Mouse (Mus musculus): ENCODE data around the gene C1galt1. TPM values are rescaled to one million over a fixed set of nuclear protein-coding genes. Genes with fewer than 3 reads are reported as not detected.

The C1galt1 gene
- 1.5 and 1.6 TPM in 2 replicates for polyA plus RNA-seq (2015; fragmentation: Nextera tagmentation; extraction: Ambion mirVana)

DNA sequence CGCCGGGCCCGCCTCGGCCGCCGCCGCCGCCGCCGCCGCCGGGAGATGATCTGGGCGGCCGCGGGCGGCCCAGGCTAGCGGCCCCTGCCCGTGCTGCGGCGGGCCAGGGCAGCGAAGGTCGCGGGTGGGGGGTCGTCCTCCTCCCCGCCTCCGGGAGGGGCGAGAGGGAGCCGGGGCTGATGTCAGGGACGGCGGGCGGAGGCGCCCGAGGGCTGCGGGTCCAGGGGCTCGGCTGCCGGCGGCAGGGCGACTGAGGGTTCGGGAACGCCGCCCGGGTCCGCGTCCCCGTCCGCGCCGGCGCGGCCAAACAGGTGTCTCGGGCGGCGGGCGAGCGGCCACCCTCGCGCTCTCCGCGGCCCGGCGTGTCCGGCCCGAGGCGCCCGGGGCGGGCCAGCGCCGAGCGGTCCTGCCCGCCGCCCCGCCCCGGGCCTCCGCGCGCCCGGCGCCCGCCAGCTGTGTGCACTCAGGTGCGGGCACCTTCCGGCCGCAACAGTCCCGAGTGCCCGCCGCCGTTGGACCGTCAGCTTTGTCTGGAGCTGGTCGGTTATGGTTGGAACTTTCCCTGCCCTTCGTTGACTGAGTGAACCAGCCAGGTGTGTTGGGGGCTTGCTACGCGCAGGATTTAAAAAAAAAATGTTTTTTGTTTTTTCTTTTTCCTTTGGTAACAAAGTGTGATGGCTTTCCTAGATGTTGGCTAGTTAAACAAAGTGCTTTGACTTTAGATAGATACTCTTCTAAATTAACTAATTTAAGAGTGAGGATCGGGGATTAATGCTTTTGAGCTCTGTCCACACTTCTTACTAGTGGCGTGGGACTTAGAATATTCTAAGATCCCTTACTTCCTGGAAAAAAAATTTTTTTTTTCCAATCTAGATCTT, at the start of gene C1galt1:
Gene C1galt1 (plus strand): TSS at position 41 of the 878 bp plus-strand sequence.
- Histone ChIP-seq H3K4me2 (peak within 1 kb of the TSS; percentile 74), H3K4me1 (peaks cover 19% of the 10 kb centered on the region)
- WGBS, result under 1% methylated on average over 26 of the region's 93 CpGs

DNA sequence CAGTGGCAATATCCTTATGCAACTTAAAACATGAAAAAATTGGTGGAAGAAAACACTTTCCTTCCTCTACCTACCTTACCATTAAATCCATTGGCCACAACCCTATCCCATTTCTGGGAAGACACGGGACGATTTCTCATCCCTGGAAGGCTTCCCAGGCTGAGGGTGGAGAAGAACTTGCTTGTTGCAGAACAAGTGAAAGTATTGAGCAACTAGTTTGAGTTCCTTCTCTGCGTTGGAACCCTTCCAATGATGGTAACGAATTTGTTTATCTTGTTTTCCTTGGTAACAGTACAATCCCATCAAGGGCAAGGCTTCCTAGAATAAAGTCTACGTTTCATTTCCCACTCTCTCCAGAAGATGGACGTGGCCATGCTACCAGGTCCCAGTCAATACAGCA, 44.7 kb upstream of the C1galt1 start:
- H3K36me3 ChIP-seq (ENCODE audit: poor library complexity, severe bottlenecking), result no peaks in the 10 kb centered on the region
- no peak overlapping the region for H3K27ac ChIP-seq
- 80% methylated on average over 6 of the region's 6 CpGs for WGBS
- no peak for ATAC-seq
- H3K9me3 ChIP-seq (replicated peaks), result no peaks in the 10 kb centered on the region
- no peaks in the 10 kb centered on the region for H3K27me3 ChIP-seq
- no peak overlapping the region for H3K4me3 ChIP-seq
- 0 out of 2 replicates have a peak, but pooled peaks cover 4% of the 10 kb centered on the region for H3K4me1 ChIP-seq
- H3K9ac ChIP-seq, result no peak overlapping the region
- no peak overlapping the region for H3K4me2 ChIP-seq

More for the DNA sequence above, at the start of gene C1galt1:
- peak within 1 kb of the TSS; percentile 85 for H3K9ac ChIP-seq
- peak within 1 kb of the TSS; percentile 88 for H3K27ac ChIP-seq
- H3K4me3 ChIP-seq, result peak within 1 kb of the TSS; percentile 76
- no peaks in the 10 kb centered on the region for H3K9me3 ChIP-seq (replicated peaks)
- peak; percentile 78 for ATAC-seq
- no peaks in the 10 kb centered on the region for H3K27me3 ChIP-seq
- no peaks in the 10 kb centered on the region for H3K36me3 ChIP-seq (ENCODE audit: poor library complexity, severe bottlenecking)

DNA sequence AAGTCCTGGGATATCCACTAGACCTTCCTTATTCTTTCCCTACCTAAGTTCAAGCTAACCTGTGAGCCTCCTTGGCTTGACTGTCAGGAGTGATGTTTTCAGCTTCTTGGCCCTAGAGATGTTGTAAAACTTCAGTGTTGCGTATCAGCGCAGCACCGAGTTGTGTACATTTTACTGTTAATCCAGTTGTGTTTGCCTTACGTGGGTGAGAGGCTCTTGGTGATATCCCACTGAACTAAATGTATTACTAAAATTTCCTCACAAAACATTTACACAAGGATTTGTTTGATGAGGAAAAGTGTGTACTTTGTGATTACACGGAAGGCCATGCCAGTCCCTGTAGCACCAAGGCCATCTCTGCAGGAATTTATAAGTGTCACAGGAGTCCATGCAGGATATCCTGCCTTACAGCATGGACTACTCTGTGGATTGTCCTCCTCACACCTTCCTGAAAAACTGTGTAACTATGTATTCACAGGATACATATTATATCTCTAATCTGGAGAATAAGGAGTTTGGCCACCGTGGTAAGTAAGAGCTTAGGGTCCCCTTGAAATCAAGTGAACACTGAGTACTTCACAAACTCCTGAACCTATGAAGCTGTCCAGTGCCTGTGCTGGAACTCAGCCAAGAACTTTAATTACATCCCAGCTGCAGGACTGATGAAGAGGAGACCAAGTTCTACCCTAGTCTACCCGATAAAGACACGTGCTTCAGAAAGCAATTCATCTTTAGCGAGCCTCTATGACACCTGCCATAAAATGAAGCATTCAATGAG, 40.7 kb upstream of the C1galt1 start:
- no peak overlapping the region for H3K9ac ChIP-seq
- no peak for ATAC-seq
- no peaks in the 10 kb centered on the region for H3K27me3 ChIP-seq
- no peak overlapping the region for H3K4me3 ChIP-seq
- H3K4me2 ChIP-seq, result no peak overlapping the region
- WGBS, result 88% methylated on average over 9 of the region's 9 CpGs
- H3K27ac ChIP-seq, result no peak overlapping the region
- no peaks in the 10 kb centered on the region for H3K9me3 ChIP-seq (replicated peaks)
- H3K36me3 ChIP-seq (ENCODE audit: poor library complexity, severe bottlenecking), result no peaks in the 10 kb centered on the region
- H3K4me1 ChIP-seq, result 0 out of 2 replicates have a peak, but pooled peaks cover 4% of the 10 kb centered on the region

DNA sequence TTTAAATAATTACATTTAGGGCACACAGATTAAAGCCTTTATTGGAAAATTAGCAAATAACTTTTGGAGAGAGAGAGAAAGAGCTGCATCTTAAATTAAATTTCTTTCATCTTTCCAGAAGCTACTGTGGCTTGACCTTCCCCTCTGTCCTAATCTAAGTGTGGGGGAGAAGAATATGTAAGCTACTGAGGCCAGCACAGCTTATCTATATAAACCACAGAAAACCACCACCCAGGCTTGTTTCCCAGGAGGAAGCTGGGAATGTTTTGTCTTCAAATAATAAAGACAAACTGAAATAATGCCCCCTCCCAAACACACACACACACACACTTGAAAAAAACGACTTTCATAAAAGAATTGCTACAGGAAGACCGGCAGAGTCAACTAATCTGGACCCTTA, 30.5 kb upstream of the C1galt1 start:
- Histone ChIP-seq H3K4me2 (no peak overlapping the region), H3K27ac (no peak overlapping the region), H3K9me3 (replicated peaks) (no peaks in the 10 kb centered on the region), H3K4me1 (no peaks in the 10 kb centered on the region), H3K36me3 (ENCODE audit: poor library complexity, severe bottlenecking) (no peaks in the 10 kb centered on the region), H3K27me3 (no peaks in the 10 kb centered on the region), H3K9ac (no peak overlapping the region), H3K4me3 (no peak overlapping the region)
- WGBS, result 35% methylated on average over 2 of the region's 2 CpGs
- no peak for ATAC-seq

DNA sequence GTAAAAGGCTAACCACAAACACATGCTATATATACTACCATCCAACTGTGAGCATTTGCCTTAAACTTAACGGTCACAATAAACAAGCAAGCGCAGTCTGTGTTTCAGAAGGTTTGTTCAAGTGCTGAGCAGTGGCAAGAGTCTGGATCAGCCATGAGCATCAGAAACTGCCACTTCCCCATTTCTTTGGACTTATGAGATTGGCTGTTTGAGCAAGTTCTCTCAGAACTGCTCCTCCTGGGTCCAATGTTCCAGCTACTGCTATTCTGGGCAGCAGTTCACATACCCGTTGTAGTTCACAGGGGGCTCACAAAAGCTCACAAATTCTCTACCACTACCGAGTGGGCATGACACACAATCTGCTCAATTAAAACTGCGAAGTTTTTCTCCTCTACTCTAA, 28.4 kb upstream of the C1galt1 start:
- Histone ChIP-seq H3K4me3 (no peak overlapping the region), H3K4me1 (no peaks in the 10 kb centered on the region), H3K9me3 (replicated peaks) (no peaks in the 10 kb centered on the region), H3K4me2 (no peak overlapping the region), H3K27ac (no peak overlapping the region), H3K27me3 (no peaks in the 10 kb centered on the region), H3K9ac (no peak overlapping the region), H3K36me3 (ENCODE audit: poor library complexity, severe bottlenecking) (no peaks in the 10 kb centered on the region)
- 84% methylated on average over 5 of the region's 5 CpGs for WGBS
- ATAC-seq, result no peak

DNA sequence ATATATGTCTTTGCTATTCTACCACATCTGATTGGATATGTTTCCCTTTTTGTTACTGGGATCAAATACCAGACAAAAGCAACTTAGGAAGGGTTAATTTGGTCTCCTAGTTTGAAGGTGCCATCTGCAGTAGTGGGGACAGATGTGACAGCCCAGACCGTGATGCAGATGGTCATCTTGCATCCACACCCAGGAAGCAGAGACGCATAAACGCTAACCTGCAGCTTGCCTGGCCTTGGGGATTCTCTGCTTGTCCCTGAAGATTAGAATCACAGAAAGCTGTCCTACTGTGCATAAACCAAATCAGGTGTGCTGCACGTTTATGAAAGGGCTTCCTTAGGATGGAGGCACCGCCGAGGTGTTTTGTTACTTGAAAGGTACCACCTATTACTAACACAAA, 22.0 kb upstream of the C1galt1 start:
- no peak overlapping the region for H3K4me3 ChIP-seq
- H3K9ac ChIP-seq, result no peak overlapping the region
- H3K4me1 ChIP-seq, result 0 out of 2 replicates have a peak, but pooled peaks cover 6% of the 10 kb centered on the region
- no peak overlapping the region for H3K4me2 ChIP-seq
- WGBS, result 62% methylated on average over 6 of the region's 6 CpGs
- ATAC-seq, result no peak
- no peaks in the 10 kb centered on the region for H3K36me3 ChIP-seq (ENCODE audit: poor library complexity, severe bottlenecking)
- H3K9me3 ChIP-seq (replicated peaks), result no peaks in the 10 kb centered on the region
- no peak overlapping the region for H3K27ac ChIP-seq
- no peaks in the 10 kb centered on the region for H3K27me3 ChIP-seq

DNA sequence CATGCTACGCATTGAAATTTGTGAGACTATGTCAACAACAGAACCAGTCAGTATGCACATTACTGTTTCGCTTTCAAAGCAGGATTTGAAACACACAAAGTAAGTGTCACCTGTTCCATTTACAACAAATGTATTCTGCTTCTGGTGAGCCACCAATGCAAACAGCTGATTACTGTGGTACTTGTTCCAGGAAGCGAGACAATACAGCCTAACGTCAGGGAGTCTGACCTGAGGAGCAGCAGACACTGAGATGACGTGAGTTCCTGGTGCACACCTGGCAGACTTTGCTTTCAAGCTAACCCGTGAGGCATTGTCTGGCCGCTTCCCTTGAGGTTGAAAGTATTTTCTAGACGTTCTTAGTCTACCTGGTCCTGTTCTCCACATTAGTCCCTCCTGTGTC, 13.8 kb upstream of the C1galt1 start:
- Histone ChIP-seq H3K27ac (no peak overlapping the region), H3K36me3 (ENCODE audit: poor library complexity, severe bottlenecking) (no peaks in the 10 kb centered on the region), H3K4me2 (no peak overlapping the region), H3K9me3 (replicated peaks) (no peaks in the 10 kb centered on the region), H3K9ac (no peak overlapping the region), H3K4me1 (no peaks in the 10 kb centered on the region), H3K27me3 (no peaks in the 10 kb centered on the region), H3K4me3 (no peak overlapping the region)
- 79% methylated on average over 8 of the region's 8 CpGs for WGBS
- ATAC-seq, result no peak

DNA sequence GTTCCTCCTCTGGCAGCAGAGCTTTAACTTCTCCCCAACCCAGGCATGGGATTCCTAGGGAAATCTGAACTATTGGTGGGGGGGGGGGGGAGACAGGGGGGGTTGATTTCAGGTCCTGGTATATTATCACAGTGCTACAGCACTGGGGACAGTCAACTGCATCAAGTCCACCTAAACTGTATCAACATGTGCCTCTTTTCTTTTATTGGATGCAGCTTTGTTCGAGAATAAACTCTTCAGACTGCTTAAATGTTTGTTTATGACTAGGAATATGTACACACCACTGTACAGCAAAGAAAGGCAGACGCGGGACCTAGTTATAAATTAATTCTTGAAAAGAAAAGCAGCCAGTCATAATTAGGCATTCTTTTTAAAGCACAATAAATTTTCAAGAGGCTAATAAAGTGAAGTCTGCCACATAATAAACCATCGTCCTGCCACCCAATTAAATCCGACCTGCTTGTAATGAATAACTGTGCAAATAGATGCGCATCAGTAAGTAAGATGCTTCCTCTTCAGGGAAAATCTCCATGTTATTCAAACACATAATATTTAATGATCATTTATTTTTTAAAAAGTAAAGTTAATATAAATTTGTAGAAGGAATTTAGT, 12.0 kb upstream of the C1galt1 start:
- Histone ChIP-seq H3K36me3 (ENCODE audit: poor library complexity, severe bottlenecking) (no peaks in the 10 kb centered on the region), H3K9ac (no peak overlapping the region), H3K4me2 (no peak overlapping the region), H3K4me1 (no peaks in the 10 kb centered on the region), H3K4me3 (no peak overlapping the region), H3K27ac (no peak overlapping the region), H3K27me3 (no peaks in the 10 kb centered on the region), H3K9me3 (replicated peaks) (no peaks in the 10 kb centered on the region)
- whole genome bisulfite sequencing, result 32% methylated on average over 6 of the region's 6 CpGs
- no peak for ATAC-seq

DNA sequence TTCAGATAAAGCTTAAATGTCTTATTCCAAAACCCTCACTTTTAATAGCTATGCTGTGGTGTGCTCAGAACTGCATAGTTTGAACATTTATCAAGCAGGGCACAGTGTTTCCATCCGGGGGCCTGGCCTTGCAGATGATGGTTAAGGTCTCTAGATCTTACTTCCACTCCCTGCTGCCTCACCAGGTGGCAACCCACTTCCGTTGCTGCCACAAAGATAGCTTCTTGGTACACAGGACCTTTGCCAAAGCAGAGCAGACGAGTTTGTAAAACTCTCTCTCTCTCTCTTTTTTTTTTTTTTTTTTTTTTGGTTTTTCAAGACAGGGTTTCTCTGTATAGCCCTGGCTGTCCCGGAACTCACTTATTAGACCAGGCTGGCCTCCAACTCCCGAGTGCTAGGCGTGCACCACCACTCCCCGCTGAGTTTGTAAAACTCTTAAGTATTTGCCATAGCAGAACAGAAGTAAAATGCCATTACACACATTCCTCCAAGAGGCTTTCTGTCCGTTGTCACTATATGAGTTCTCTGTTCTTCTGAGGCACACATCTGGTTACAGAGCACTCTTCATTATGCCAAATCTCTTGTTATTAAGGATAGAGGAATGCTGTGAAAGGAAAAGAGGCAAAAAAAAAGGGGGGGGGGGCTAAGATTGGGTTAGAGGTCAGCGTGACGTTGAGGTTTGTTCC, 773 bp upstream of the C1galt1 start:
- Histone ChIP-seq H3K9me3 (replicated peaks) (no peaks in the 10 kb centered on the region), H3K36me3 (ENCODE audit: poor library complexity, severe bottlenecking) (no peaks in the 10 kb centered on the region), H3K4me1 (peaks cover 13% of the 10 kb centered on the region), H3K9ac (no peak overlapping the region), H3K4me2 (peak overlapping the region; percentile 74), H3K27ac (no peak overlapping the region), H3K4me3 (peak overlapping the region; percentile 76), H3K27me3 (no peaks in the 10 kb centered on the region)
- no peak; the same call in none of the 2 replicates for ATAC-seq
- WGBS, result 64% methylated on average over 10 of the region's 10 CpGs

DNA sequence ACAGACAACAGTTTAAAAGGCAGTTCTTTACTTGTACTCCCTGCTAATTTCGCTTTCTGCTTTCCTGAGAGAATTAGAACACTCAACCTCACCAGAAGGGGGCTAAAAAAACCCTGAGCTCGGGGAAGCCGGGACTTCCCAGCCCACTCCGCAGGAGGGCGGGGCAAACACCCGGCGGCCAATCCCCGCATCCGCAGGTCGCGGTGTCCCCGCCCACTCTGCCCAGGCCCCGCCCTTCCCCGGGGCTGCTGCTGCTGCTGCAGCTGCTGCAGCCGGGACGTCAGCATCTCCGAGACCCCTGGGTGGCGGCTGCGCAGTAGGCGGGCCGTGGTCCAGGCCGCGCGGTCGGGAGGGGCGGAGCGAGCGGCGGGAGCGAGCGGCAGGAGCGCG, 235 bp upstream of the C1galt1 start:
- peak overlapping the region; percentile 85 for H3K9ac ChIP-seq
- no peaks in the 10 kb centered on the region for H3K27me3 ChIP-seq
- peak overlapping the region; percentile 74 for H3K4me2 ChIP-seq
- no peaks in the 10 kb centered on the region for H3K36me3 ChIP-seq (ENCODE audit: poor library complexity, severe bottlenecking)
- peak; percentile 99 for ATAC-seq
- no peaks in the 10 kb centered on the region for H3K9me3 ChIP-seq (replicated peaks)
- peak overlapping the region; percentile 88 for H3K27ac ChIP-seq
- peak overlapping the region; percentile 76 for H3K4me3 ChIP-seq
- under 1% methylated on average over 30 of the region's 33 CpGs for WGBS
- H3K4me1 ChIP-seq, result peaks cover 14% of the 10 kb centered on the region

DNA sequence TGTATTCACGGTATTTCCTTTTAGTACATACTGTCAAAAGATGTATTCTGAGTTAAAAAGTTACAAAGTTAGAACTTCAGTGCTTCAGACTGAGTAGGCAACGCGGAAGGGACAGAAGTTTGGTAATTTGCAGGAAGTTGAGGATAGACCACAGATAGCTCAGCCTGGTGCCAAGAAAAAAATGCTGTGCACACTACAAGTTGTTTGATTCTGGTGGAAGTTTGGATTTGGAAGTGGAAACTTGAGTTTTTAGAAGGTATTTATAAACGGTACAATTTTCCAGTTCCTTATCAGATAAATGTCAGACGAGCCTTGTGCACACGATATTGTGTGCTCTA, 1.0 kb downstream of the C1galt1 start:
- H3K9ac ChIP-seq, result no peak overlapping the region

More for the DNA sequence above, 1.0 kb downstream of the C1galt1 start:
- WGBS, result 25% methylated on average over 6 of the region's 6 CpGs
- ATAC-seq, result no peak
- Histone ChIP-seq H3K27me3 (no peaks in the 10 kb centered on the region), H3K9me3 (replicated peaks) (no peaks in the 10 kb centered on the region), H3K4me3 (peak overlapping the region; percentile 76), H3K4me2 (peak overlapping the region; percentile 74), H3K36me3 (ENCODE audit: poor library complexity, severe bottlenecking) (no peaks in the 10 kb centered on the region), H3K4me1 (peaks cover 19% of the 10 kb centered on the region), H3K27ac (no peak overlapping the region)

Data from forebrain, embryonic 13.5 days (tissue).